Mouse (Mus musculus) liver, adult (tissue): ENCODE data around the gene Gm31371.
"Not testable (repeated sequence)": the region's sequence is repeated elsewhere in the genome, so short reads cannot be mapped to it uniquely, and the experiment has no call there.

ENCODE experiments used
- GATA4 ChIP-seq: IDR thresholded peaks from 2 replicates; pipeline ENCODE4 v1.6.1; 2014; ENCODE audit warnings: mild to moderate bottlenecking, low read length; ENCODE audit not compliant: insufficient replicate concordance

Gene Gm31371

DNA sequence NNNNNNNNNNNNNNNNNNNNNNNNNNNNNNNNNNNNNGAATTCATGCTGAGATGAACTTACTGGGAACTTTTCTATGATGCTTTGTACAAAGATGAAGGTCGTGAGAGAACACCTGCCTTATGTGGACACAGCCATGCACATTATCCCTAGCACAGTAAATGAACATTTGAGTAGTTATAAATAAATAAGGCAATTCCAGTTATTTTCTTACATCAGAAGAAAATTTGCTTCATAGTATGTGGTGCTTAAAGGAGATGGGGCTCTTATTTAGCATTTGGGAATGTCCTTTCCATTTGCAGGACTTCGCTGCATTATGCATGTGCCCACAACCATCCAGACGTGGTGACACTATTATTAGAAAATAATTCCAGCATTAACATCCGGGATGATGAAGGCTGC lies at the start of gene Gm31371:
Gene Gm31371 (plus strand): TSS at position 301 of the 400 bp plus-strand sequence.
- TF ChIP-seq GATA4 = not testable (repeated sequence)

DNA sequence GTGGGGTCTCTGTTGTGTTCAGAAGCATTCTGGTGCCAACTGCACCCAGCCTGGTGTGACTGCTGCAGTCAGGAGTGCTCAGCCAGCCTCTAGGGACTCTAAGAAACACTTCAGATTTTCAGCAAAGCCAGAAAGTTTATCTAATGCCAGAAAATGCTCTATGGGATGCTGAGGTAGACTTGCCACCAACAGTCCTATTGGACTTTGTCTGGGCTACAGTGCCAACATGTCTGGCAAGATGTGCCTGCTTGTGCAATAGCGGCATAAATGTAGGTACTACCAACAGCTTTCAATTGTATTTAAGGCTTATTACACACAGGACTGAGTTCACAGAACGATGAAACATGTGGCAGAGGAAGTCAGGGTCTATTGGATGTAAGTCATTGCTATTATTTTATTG lies 57.7 kb downstream of the Gm31371 start:
- TF ChIP-seq GATA4 = no peak
